Mouse (Mus musculus) erythroblast, embryonic 14.5 days (primary cell): ENCODE results near the gene Gfod1.

Experiments
- GATA1 ChIP-seq: IDR thresholded peaks from 2 replicates; pipeline ENCODE4 v1.6.1; 2012; ENCODE audit warnings: low read length, inconsistent platforms, mixed read lengths
- TAL1 ChIP-seq: IDR thresholded peaks from 3 replicates; pipeline ENCODE4 v1.6.1; 2012; ENCODE audit warnings: low read length, inconsistent platforms, mixed read lengths

GRCm38 (mm10) chr13:43193266-43193665, 110.7 kb downstream of the Gfod1 start:
- no peak for TF ChIP-seq GATA1
- TF ChIP-seq TAL1: 0 out of 3 replicates have a peak, but pooled peaks have one; percentile 3
